Mouse (Mus musculus) heart, adult 2 months (tissue): Measurements from ENCODE around the gene Adam11.

Experiments used
- CTCF ChIP-seq: fragments of 200-600 bp; IDR thresholded peaks from 2 replicates; pipeline ENCODE4 v1.8.1; 2022; ENCODE audit warnings: antibody characterized with exemption, mild to moderate bottlenecking, moderate library complexity
- EP300 ChIP-seq: fragments of 200-500 bp; IDR thresholded peaks from 2 replicates; pipeline ENCODE4 v1.6.1; 2011; ENCODE audit warnings: low read depth, low read length, control low read depth; ENCODE audit not compliant: insufficient read depth
- POLR2A ChIP-seq: fragments of 200-500 bp; IDR thresholded peaks from 2 replicates; pipeline ENCODE4 v1.6.1; 2011; ENCODE audit warnings: mild to moderate bottlenecking, low read depth, low read length, control low read depth; ENCODE audit not compliant: insufficient read depth

DNA sequence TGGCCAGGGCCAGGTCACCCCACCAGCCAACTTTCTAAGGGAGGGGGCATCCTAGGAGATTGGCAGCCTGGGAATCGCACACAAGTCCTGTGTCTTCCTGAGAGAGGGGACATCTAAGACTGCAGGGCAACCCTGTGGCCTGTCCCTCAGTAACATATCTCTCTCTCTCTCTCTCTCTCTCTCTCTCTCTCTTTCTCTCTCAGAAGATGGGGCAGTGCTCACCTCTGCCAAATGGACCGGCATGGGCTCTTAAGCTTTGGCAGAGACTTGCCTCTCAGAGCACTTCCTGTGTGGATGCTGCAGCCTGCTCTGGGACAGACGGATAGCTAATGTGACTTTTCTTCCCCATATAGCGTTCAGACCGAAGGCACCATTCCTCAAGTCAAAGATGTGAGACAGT lies 18.4 kb upstream of the Adam11 start:
- no peak for TF ChIP-seq CTCF
- no peak for TF ChIP-seq EP300
- TF ChIP-seq POLR2A = no peak
